Mouse (Mus musculus) urinary bladder, adult 18-20 months (tissue): ENCODE data around the gene Magee2.
"Not testable (repeated sequence)": the region's sequence is repeated elsewhere in the genome, so short reads cannot be mapped to it uniquely, and the experiment has no call there.

Experiments used
- DNase-seq, 2 experiments: peaks; one replicate each; pipeline ENCODE4 v3.0.0; 2022; ENCODE audit warnings: low spot score in 2 of 2, mixed read lengths in 2 of 2

Magee2 gene

DNA sequence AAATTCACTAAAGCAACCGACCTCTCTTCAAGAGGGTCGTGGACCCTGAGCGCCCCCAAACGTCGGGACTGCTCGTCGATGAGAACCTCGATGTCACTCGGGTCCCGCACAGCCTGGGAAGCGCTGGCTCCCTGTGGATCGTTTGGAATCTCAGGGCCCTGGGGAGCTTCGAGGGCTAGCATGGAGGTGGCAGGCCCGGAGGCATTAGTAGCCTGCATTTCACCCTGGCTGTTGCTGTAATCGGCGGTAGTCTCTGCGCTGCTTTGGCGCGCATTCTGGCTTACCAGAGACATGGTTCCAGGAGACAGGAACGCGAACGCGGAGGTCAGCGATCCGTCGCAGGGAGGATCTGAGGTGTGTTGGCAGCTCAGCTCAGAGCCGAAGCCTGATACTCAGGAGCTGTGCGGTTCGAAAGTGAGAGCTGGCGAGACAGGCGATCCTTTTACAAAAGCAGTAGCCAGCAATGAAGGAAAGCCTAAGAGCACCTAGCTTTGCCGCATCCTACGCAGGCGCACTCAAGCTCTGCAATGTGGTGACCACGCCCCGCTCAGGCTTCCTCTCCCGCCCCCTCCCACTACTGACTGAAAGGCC is at the start of gene Magee2:
Gene Magee2, minus strand, starts transcription at position 517 of the 591 bp plus-strand sequence.
- DNase-seq, result peak in 1 of 2 experiments; percentile 1

DNA sequence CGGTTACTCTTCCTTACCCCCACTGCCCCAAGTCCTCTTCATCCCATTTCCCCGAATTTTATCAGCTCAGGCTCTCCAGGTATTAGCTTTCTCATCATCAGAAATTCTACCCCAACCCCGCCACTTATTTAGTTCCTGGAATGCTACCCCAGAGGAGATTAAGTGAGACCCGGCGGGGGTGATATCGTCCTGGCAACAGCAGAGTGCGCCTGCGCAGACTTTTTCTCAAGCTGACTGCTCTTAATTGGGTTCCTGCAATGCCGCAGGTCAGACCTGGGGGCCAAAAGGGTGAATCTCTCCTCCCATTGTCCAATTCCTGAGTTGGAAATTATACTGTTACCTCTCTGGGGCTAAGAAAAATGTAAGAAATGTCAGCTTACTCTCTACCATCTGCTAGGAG is 3.5 kb downstream of the Magee2 start:
- no peak for DNase-seq

DNA sequence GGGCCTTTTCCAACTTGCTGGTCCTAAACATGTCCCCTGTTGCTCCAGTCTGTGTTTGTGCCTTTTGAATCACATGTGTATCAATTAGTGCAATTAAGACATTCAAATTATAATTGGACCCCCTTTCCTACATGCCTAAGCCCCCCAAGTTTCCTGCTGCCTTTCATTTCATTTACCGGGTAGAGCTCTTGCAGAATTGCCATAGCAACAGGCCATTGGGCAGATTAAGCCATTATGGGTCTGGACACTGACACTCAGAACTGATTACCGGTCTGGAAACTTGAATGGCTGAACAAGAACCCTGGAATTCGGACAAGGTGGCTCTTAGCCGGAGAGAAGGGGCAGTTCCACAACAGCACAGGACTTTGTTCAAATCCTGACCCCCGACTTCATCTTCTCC is 39.5 kb downstream of the Magee2 start:
- not testable (repeated sequence) for DNase-seq

GRCm38 (mm10) chrX:104816987-104817386 is 40.1 kb downstream of the Magee2 start:
- not testable (repeated sequence) for DNase-seq

- DNase-seq, result not testable (repeated sequence)
These were observed 43.4 kb downstream of the Magee2 start for GRCm38 (mm10) chrX:104813704-104814103.
